Mouse (Mus musculus) MEL (cell line): ENCODE data around the gene Nlk.

Experiments used
- CHD2 ChIP-seq: IDR thresholded peaks from 2 replicates; pipeline ENCODE4 v1.6.1; 2011; ENCODE audit warnings: low read length, improper control_type of control experiment
- CTCF ChIP-seq, 3 experiments: IDR thresholded peaks in 2 of 3; conservative IDR thresholded peaks in 1 of 3; 2 replicates each; pipeline ENCODE4 v1.5.1; 2011 to 2012; ENCODE audit warnings: low read length in 3 of 3, low read depth in 2 of 3, mild to moderate bottlenecking in 2 of 3, improper control_type of control experiment in 1 of 3, inconsistent platforms in 1 of 3, mixed read lengths in 1 of 3, moderate library complexity in 1 of 3; ENCODE audit not compliant: control insufficient read depth in 1 of 3, insufficient read depth in 1 of 3, poor library complexity in 1 of 3, severe bottlenecking in 1 of 3
- JUND ChIP-seq: IDR thresholded peaks from 2 replicates; pipeline ENCODE4 v1.6.1; 2011; ENCODE audit warnings: low read depth, mild to moderate bottlenecking, improper control_type of control experiment, low read length
- MAX ChIP-seq: IDR thresholded peaks from 2 replicates; pipeline ENCODE4 v1.6.1; 2011; ENCODE audit warnings: low read length, improper control_type of control experiment
- NRF1 ChIP-seq: IDR thresholded peaks from 2 replicates; pipeline ENCODE4 v1.6.1; 2014; ENCODE audit warnings: low read depth, mild to moderate bottlenecking, inconsistent platforms, low read length, improper control_type of control experiment, moderate library complexity; ENCODE audit not compliant: poor library complexity, insufficient read depth, severe bottlenecking
- POLR2A ChIP-seq, 2 experiments: IDR thresholded peaks; 2 replicates each; pipeline ENCODE4 v1.6.1; 2011 to 2012; ENCODE audit warnings: low read length in 2 of 2, mild to moderate bottlenecking in 2 of 2, control low read depth in 1 of 2, improper control_type of control experiment in 1 of 2, low read depth in 1 of 2, moderate library complexity in 1 of 2; ENCODE audit not compliant: control insufficient read depth in 1 of 2, insufficient read depth in 1 of 2, poor library complexity in 1 of 2
- TBP ChIP-seq: IDR thresholded peaks from 2 replicates; pipeline ENCODE4 v1.8.0; 2011; ENCODE audit warnings: low read depth, low read length, improper control_type of control experiment
- ZKSCAN1 ChIP-seq: IDR thresholded peaks from 2 replicates; pipeline ENCODE4 v1.6.1; 2012; ENCODE audit warnings: low read depth, mild to moderate bottlenecking, inconsistent platforms, low read length, improper control_type of control experiment, moderate library complexity
- ZMIZ1 ChIP-seq: IDR thresholded peaks from 2 replicates; pipeline ENCODE4 v1.6.1; 2012; ENCODE audit warnings: low read depth, mild to moderate bottlenecking, inconsistent platforms, low read length, improper control_type of control experiment, moderate library complexity

DNA sequence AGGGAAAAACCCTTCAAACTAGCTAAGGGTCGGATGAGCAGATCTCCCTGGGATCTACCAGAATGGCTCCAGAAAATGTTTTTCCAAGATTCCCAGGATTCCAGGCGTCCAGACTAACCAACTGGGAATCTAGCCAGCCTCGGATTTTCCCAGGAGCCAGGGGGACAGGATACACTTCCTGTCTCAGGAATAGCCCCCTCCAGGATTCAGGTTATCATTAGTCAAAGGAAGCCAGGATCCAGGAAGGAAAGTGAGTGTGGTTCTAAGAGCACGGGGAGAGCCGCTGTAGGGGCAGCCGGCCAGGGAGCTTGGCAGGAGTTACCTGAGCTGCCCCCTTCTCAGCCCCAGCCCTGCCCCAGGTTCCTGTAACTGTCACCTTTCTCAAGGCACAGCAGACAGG lies 166.1 kb downstream of the Nlk start:
- TF ChIP-seq ZMIZ1 (no peak), CTCF (IDR thresholded peaks at IDR 0.05 in 2 of 3, conservative IDR thresholded peaks at IDR 0.05 in 1 of 3; ENCODE audit: control insufficient read depth in 1 of 3, insufficient read depth in 1 of 3, low read depth in 2 of 3, low read length in 3 of 3, poor library complexity in 1 of 3, severe bottlenecking in 1 of 3) (no peak), MAX (no peak), POLR2A (IDR thresholded peaks at IDR 0.05; ENCODE audit: control insufficient read depth in 1 of 2, insufficient read depth in 1 of 2, low read depth in 1 of 2, low read length in 2 of 2, poor library complexity in 1 of 2) (no peak), ZKSCAN1 (no peak), CHD2 (no peak), NRF1 (no peak), JUND (no peak), TBP (no peak)
